Mouse (Mus musculus) MEL (cell line): ENCODE measurements at regions not wholly inside any gene's neighbourhood (a gene's known extent, or its start where the extent isn't known, plus 50 kb on each side); places are given as distances from the start of the nearest gene placed in this dataset.
A peak's percentile ranks its signal among the peaks of the same experiment; 100 is the strongest.

Source experiments
- DNase-seq: peaks from one replicate; pipeline ENCODE4 v3.0.0; 2011; ENCODE audit warnings: low read depth, low spot score
- H3K27ac ChIP-seq: 2 replicates; pipeline ENCODE4 v1.5.1; 2012; ENCODE audit warnings: low read depth, mild to moderate bottlenecking, control low read depth, low read length, moderate library complexity; ENCODE audit not compliant: control insufficient read depth
- H3K27me3 ChIP-seq, 2 experiments: fragments of 150-350 bp in 1 of 2; sonication (generic) in 1 of 2; 2 replicates each; pipeline ENCODE4 v1.6.1; 2012; ENCODE audit warnings: low read length in 2 of 2, mild to moderate bottlenecking in 2 of 2, improper control_type of control experiment in 1 of 2, moderate library complexity in 1 of 2; ENCODE audit not compliant: insufficient read depth in 2 of 2, control insufficient read depth in 1 of 2
- H3K36me3 ChIP-seq, 2 experiments: 2 replicates each; pipeline ENCODE4 v1.6.1; 2012 to 2014; ENCODE audit warnings: low read length in 2 of 2, improper control_type of control experiment in 1 of 2, inconsistent platforms in 1 of 2, mild to moderate bottlenecking in 1 of 2; ENCODE audit not compliant: insufficient read depth in 2 of 2, control insufficient read depth in 1 of 2
- H3K4me1 ChIP-seq, 2 experiments: fragments of 150-350 bp in 1 of 2; sonication (generic) in 1 of 2; 2 replicates each; pipeline ENCODE4 v1.6.1; 2012; ENCODE audit warnings: low read length in 2 of 2, improper control_type of control experiment in 1 of 2, mild to moderate bottlenecking in 1 of 2; ENCODE audit not compliant: insufficient read depth in 2 of 2, control insufficient read depth in 1 of 2
- H3K4me3 ChIP-seq, 2 experiments: fragments of 150-350 bp in 1 of 2; sonication (generic) in 1 of 2; 2 replicates each; pipeline ENCODE4 v1.5.1; 2012; ENCODE audit warnings: low read depth in 2 of 2, low read length in 2 of 2, mild to moderate bottlenecking in 2 of 2, moderate library complexity in 2 of 2, control low read depth in 1 of 2, improper control_type of control experiment in 1 of 2; ENCODE audit not compliant: control insufficient read depth in 1 of 2, insufficient read depth in 1 of 2
- H3K79me2 ChIP-seq: 2 replicates; pipeline ENCODE4 v1.6.1; 2012; ENCODE audit warnings: mild to moderate bottlenecking, low read length, moderate library complexity; ENCODE audit not compliant: control insufficient read depth, poor library complexity, insufficient read depth
- H3K9ac ChIP-seq: 2 replicates; pipeline ENCODE4 v1.6.1; 2012; ENCODE audit warnings: low read depth, mild to moderate bottlenecking, control low read depth, low read length, moderate library complexity; ENCODE audit not compliant: control insufficient read depth, poor library complexity, severe bottlenecking
- H3K9me3 ChIP-seq: fragments of 150-350 bp; sonication (generic); replicated peaks from 2 replicates; pipeline ENCODE4 v1.6.1; 2012; ENCODE audit warnings: mild to moderate bottlenecking, low read length, improper control_type of control experiment, moderate library complexity; ENCODE audit not compliant: insufficient read depth
- CHD2 ChIP-seq: IDR thresholded peaks from 2 replicates; pipeline ENCODE4 v1.6.1; 2011; ENCODE audit warnings: low read length, improper control_type of control experiment
- CTCF ChIP-seq, 3 experiments: IDR thresholded peaks in 2 of 3; conservative IDR thresholded peaks in 1 of 3; 2 replicates each; pipeline ENCODE4 v1.5.1; 2011 to 2012; ENCODE audit warnings: low read length in 3 of 3, low read depth in 2 of 3, mild to moderate bottlenecking in 2 of 3, improper control_type of control experiment in 1 of 3, inconsistent platforms in 1 of 3, mixed read lengths in 1 of 3, moderate library complexity in 1 of 3; ENCODE audit not compliant: control insufficient read depth in 1 of 3, insufficient read depth in 1 of 3, poor library complexity in 1 of 3, severe bottlenecking in 1 of 3
- ETS1 ChIP-seq: IDR thresholded peaks from 2 replicates; pipeline ENCODE4 v1.6.1; 2012; ENCODE audit warnings: low read depth, mild to moderate bottlenecking, inconsistent platforms, low read length, improper control_type of control experiment, moderate library complexity
- KAT2A ChIP-seq: conservative IDR thresholded peaks from 2 replicates; pipeline ENCODE4 v1.6.1; 2012; ENCODE audit warnings: low read depth, low read length, improper control_type of control experiment, inconsistent platforms
- MAFK ChIP-seq: IDR thresholded peaks from 2 replicates; pipeline ENCODE4 v1.6.1; 2011; ENCODE audit warnings: low read depth, mild to moderate bottlenecking, low read length, improper control_type of control experiment, borderline replicate concordance
- MAX ChIP-seq: IDR thresholded peaks from 2 replicates; pipeline ENCODE4 v1.6.1; 2011; ENCODE audit warnings: low read length, improper control_type of control experiment
- MXI1 ChIP-seq: IDR thresholded peaks from 2 replicates; pipeline ENCODE4 v1.6.1; 2011; ENCODE audit warnings: mild to moderate bottlenecking, low read depth, low read length, improper control_type of control experiment
- MYB ChIP-seq: IDR thresholded peaks from 2 replicates; pipeline ENCODE4 v1.6.1; 2011; ENCODE audit warnings: mild to moderate bottlenecking, low read depth, low read length, improper control_type of control experiment
- MYC ChIP-seq: IDR thresholded peaks from 2 replicates; pipeline ENCODE4 v1.6.1; 2011; ENCODE audit warnings: low read depth, mild to moderate bottlenecking, low read length, improper control_type of control experiment, moderate library complexity
- NELFE ChIP-seq: IDR thresholded peaks from 2 replicates; pipeline ENCODE4 v1.6.1; 2011; ENCODE audit warnings: low read depth, low read length, improper control_type of control experiment
- POLR2AphosphoS2 ChIP-seq: IDR thresholded peaks from 2 replicates; pipeline ENCODE4 v1.6.1; 2011; ENCODE audit warnings: low read length, improper control_type of control experiment
- RAD21 ChIP-seq: IDR thresholded peaks from 2 replicates; pipeline ENCODE4 v1.6.1; 2011; ENCODE audit warnings: mild to moderate bottlenecking, low read depth, low read length, improper control_type of control experiment
- RCOR1 ChIP-seq: IDR thresholded peaks from 2 replicates; pipeline ENCODE4 v1.6.1; 2012; ENCODE audit warnings: low read depth, mild to moderate bottlenecking, inconsistent platforms, low read length, improper control_type of control experiment
- SIN3A ChIP-seq: IDR thresholded peaks from 2 replicates; pipeline ENCODE4 v1.6.1; 2012; ENCODE audit warnings: low read length, improper control_type of control experiment, inconsistent platforms
- SMC3 ChIP-seq: IDR thresholded peaks from 2 replicates; pipeline ENCODE4 v1.6.1; 2011; ENCODE audit warnings: low read depth, low read length, improper control_type of control experiment
- TAL1 ChIP-seq: IDR thresholded peaks from 2 replicates; pipeline ENCODE4 v1.6.1; 2012; ENCODE audit warnings: mild to moderate bottlenecking, inconsistent platforms, low read length, moderate library complexity, mixed read lengths
- TBP ChIP-seq: IDR thresholded peaks from 2 replicates; pipeline ENCODE4 v1.8.0; 2011; ENCODE audit warnings: low read depth, low read length, improper control_type of control experiment
- USF1 ChIP-seq: IDR thresholded peaks from 2 replicates; pipeline ENCODE4 v1.6.1; 2014; ENCODE audit warnings: low read depth, mild to moderate bottlenecking, inconsistent platforms, low read length, improper control_type of control experiment, moderate library complexity
- ZKSCAN1 ChIP-seq: IDR thresholded peaks from 2 replicates; pipeline ENCODE4 v1.6.1; 2012; ENCODE audit warnings: low read depth, mild to moderate bottlenecking, inconsistent platforms, low read length, improper control_type of control experiment, moderate library complexity

GRCm38 (mm10) chr4:140372586-140373325, 126.2 kb upstream of the Igsf21 start:
- no peaks in the 10 kb centered on the region for H3K4me1 ChIP-seq
- no peak overlapping the region for H3K9ac ChIP-seq
- H3K4me3 ChIP-seq: no peak overlapping the region
- no peaks in the 10 kb centered on the region for H3K9me3 ChIP-seq
- no peak for DNase-seq
- no peak overlapping the region for H3K27ac ChIP-seq
- H3K36me3 ChIP-seq: no peaks in the 10 kb centered on the region
- TF ChIP-seq KAT2A: no peak
- no peak for TF ChIP-seq MAFK
- TF ChIP-seq MXI1: no peak
- peak; percentile 79 for TF ChIP-seq ZKSCAN1
- no peak for TF ChIP-seq MYC
- H3K27me3 ChIP-seq: no peaks in the 10 kb centered on the region
- H3K79me2 ChIP-seq: no peaks in the 10 kb centered on the region

- Histone ChIP-seq H3K27me3 (no peaks in the 10 kb centered on the region), H3K27ac (no peak overlapping the region), H3K4me3 (no peak overlapping the region), H3K9me3 (no peaks in the 10 kb centered on the region), H3K79me2 (no peaks in the 10 kb centered on the region), H3K9ac (no peak overlapping the region), H3K36me3 (no peaks in the 10 kb centered on the region), H3K4me1 (no peaks in the 10 kb centered on the region)
- TF ChIP-seq TAL1 (no peak), CHD2 (no peak), KAT2A (no peak), TBP (no peak), ETS1 (no peak), MYB (no peak), RCOR1 (no peak), NELFE (no peak), SIN3A (no peak), USF1 (no peak), RAD21 (no peak), POLR2AphosphoS2 (no peak), MXI1 (no peak), SMC3 (no peak), MAX (no peak), ZKSCAN1 (no peak), CTCF (IDR thresholded peaks at IDR 0.05 in 2 of 3, conservative IDR thresholded peaks at IDR 0.05 in 1 of 3; ENCODE audit: control insufficient read depth in 1 of 3, insufficient read depth in 1 of 3, low read depth in 2 of 3, low read length in 3 of 3, poor library complexity in 1 of 3, severe bottlenecking in 1 of 3) (no peak)
- DNase-seq: no peak
Measured at GRCm38 (mm10) chr4:140371426-140372213, 125.0 kb upstream of the Igsf21 start.
